Mouse (Mus musculus): ENCODE results near the gene Trip10.

DNA sequence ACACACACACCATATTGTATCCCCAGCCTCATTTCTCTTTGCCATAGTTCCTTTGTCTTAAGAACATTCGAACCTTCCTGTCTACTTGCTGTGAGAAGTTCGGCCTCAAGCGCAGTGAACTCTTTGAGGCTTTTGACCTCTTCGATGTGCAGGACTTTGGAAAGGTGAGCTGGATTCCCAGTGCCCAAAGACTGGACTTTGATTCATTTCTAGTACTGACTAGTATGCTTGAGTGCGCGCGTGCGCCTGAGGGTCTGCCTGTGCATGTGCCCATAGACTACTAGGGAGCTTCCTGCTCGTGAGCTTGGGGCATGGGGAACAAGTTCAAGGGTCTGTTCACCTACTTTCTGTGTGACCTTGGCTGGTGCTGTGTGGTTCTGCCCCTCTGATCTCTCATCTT lies 46.7 kb downstream of the Trip10 start:
- TF ChIP-seq CTCF (IDR thresholded peaks at IDR 0.05; ENCODE audit: low read depth) = no peak
- no peak for TF ChIP-seq EP300 (IDR thresholded peaks at IDR 0.05; ENCODE audit: low read depth)

Measured in heart, postnatal 0 days (tissue).